Mouse (Mus musculus) cerebellum, postnatal 25 days (tissue): ENCODE measurements around the gene 4931408C20Rik.
A peak's percentile ranks its signal among the peaks of the same experiment; 100 is the strongest.

Experiments used
- DNase-seq, 2 experiments: peaks; one replicate each; pipeline ENCODE4 v3.0.0; 2021; ENCODE audit warnings: mixed read lengths in 2 of 2

Gene 4931408C20Rik

DNA sequence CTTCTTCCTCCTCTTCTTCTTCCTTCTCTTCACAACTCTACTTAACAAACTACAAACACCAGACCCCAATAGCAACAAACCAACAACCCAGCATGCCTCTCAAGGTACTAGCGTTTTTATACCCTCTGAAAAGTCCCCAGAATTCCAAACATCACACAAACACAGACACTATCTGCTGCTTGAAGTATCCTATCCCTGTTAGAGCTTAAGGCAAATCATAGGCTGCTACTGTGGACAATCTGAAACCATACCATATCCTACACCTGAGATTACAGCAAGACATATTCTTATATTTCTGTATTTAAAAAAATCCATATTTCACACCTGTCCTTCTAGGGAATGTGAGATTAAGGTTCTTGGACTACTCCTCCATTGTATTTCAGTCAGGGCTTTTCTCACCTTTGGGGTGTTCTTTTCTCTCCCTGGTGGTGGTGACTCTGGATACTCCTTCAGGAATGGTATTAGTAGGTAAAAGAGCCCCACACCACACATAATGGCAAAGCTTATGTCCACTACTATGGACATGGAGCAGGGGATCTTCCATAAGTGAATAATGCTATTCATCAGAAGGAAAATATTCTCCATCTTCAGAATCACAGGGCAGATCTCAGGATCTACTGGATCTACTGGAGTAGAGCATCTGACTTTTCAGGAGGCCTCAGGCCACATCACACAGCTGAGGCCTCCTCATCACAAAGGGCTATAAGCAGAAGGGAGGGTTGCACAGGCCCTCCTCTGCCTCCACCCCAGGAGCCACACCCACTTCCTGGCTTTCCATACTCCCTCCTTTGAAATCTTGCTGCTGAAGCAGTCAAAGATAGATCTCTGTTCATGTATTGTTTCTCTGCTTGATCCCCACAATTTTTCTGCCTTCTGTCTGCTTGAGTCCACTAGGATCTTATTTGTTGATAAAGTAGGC lies at the start of gene 4931408C20Rik:
4931408C20Rik (minus strand) TSS at position 619 of the 919 bp plus-strand sequence.
- DNase-seq = peak; percentile 12 to 22

GRCm38 (mm10) chr1:26687926-26688325 lies 666 bp upstream of the 4931408C20Rik start:
- no peak for DNase-seq

GRCm38 (mm10) chr1:26685952-26686693 lies 1.1 kb downstream of the 4931408C20Rik start:
- DNase-seq = no peak

- DNase-seq = no peak
Observed at GRCm38 (mm10) chr1:26685383-26685782, 1.9 kb downstream of the 4931408C20Rik start.

- DNase-seq = no peak
Observed at GRCm38 (mm10) chr1:26649704-26650388, 37.4 kb downstream of the 4931408C20Rik start.

DNA sequence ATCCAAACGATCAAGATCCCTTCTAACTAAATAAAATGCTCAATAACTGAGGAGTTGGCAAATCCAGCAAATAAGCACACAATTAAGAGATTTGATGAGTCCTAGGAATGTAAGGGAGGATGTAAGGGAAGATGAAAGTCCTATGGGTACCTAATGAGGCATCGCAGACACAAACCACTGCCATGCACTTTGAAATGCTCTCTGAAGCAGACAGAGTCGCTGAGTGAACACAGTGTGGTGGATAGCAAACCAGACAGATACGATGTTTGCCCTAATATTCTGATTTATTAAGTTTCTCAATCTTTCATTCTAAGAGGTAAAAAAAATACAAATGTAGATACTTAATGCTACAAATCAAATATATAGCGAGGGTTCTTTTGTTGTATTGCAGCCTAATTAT lies 51.2 kb downstream of the 4931408C20Rik start:
- no peak for DNase-seq
